Mouse (Mus musculus): Measurements from ENCODE around the gene Bnip3. TPM values are rescaled to one million over a fixed set of nuclear protein-coding genes. Genes with fewer than 3 reads are reported as not detected.

The Bnip3 gene
- total RNA-seq, 2 experiments from 2014 or later = 136 to 145 TPM

- DNase-seq (ENCODE audit: low spot score in 2 of 2) = no peak
- intact Hi-C loops (cut with DNase I) = no loop called here
Observed at GRCm38 (mm10) chr7:138847316-138848027, 61.8 kb downstream of the Bnip3 start.

- intact Hi-C loops (cut with DNase I) = no loop called here
- no peak for DNase-seq (ENCODE audit: low spot score in 2 of 2)
Observed at GRCm38 (mm10) chr7:138846502-138846991, 62.8 kb downstream of the Bnip3 start.

GRCm38 (mm10) chr7:138845544-138846391 lies 63.6 kb downstream of the Bnip3 start, which contains the start of the genes Ppp2r2d and Mapk1ip1:
Gene Ppp2r2d, plus strand, starts transcription at chr7:138846079.
Gene Mapk1ip1, minus strand, starts transcription at chr7:138846273.
- peak; percentile 95 to 96 for DNase-seq (ENCODE audit: low spot score in 2 of 2)
- intact Hi-C loops (cut with DNase I) = loop anchor here (1.0 kb wide), 1 partner anchor 64 kb away; the partner anchor contains the start of gene Bnip3

- DNase-seq (ENCODE audit: low spot score in 2 of 2) = no peak
- intact Hi-C loops (cut with DNase I) = loop anchor here (1.0 kb wide), 1 partner anchor 64 kb away; the partner anchor contains the start of gene Bnip3
Observed at GRCm38 (mm10) chr7:138845111-138845510, 64.2 kb downstream of the Bnip3 start.

GRCm38 (mm10) chr7:138843421-138843820 lies 65.9 kb downstream of the Bnip3 start:
- intact Hi-C loops (cut with DNase I) = loop anchor here (5.0 kb wide), 1 partner anchor 79 kb away; no protein-coding TSS in a partner anchor
- DNase-seq (ENCODE audit: low spot score in 2 of 2) = no peak

- DNase-seq (ENCODE audit: low spot score in 2 of 2) = no peak
- intact Hi-C loops (cut with DNase I) = loop anchor here (5.0 kb wide), 1 partner anchor 81 kb away; no protein-coding TSS in a partner anchor
Observed at GRCm38 (mm10) chr7:138841436-138842151, 67.7 kb downstream of the Bnip3 start.

Other genes starting within 250 kb of the Bnip3 start
- 10 to 100 TPM; 68.9 to 79.0 TPM for gene Ppp2r2d, start 63.4 kb downstream of the Bnip3 start, total RNA-seq (2021)
- gene Mapk1ip1, start 63.2 kb downstream of the Bnip3 start, total RNA-seq (2021) = 10 to 100 TPM; 33.7 to 59.3 TPM
- gene Jakmip3, start 31.2 kb upstream of the Bnip3 start, total RNA-seq (2021) = 10 to 100 TPM; 44.0 to 52.3 TPM
- gene Dpysl4, start 176.5 kb upstream of the Bnip3 start, total RNA-seq (2021) = 10 to 100 TPM; 55.3 to 56.0 TPM

Measured in left cerebral cortex, postnatal 36 days (tissue).